Mouse (Mus musculus) macrophage (primary cell): ENCODE measurements around the gene 2810408A11Rik. TPM values are rescaled to one million over a fixed set of nuclear protein-coding genes. Genes with fewer than 3 reads are reported as not detected.
"Not testable (repeated sequence)": the region's sequence is repeated elsewhere in the genome, so short reads cannot be mapped to it uniquely, and the experiment has no call there.

Source experiments
- H3K27ac ChIP-seq: fragments of 350-480 bp; formaldehyde crosslinking; 2 replicates; pipeline ENCODE4 v1.9.0; 2021
- H3K36me3 ChIP-seq: fragments of 350-480 bp; formaldehyde crosslinking; 2 replicates; pipeline ENCODE4 v1.9.0; 2021; ENCODE audit errors: inconsistent target
- H3K4me3 ChIP-seq: fragments of 350-480 bp; formaldehyde crosslinking; 2 replicates; pipeline ENCODE4 v1.9.0; 2021; ENCODE audit errors: inconsistent target
- H3K79me2 ChIP-seq: fragments of 350-480 bp; formaldehyde crosslinking; 2 replicates; pipeline ENCODE4 v1.9.0; 2021; ENCODE audit errors: inconsistent target
- WGBS: methylation state at CpG from one replicate; pipeline ENCODE4 v1.1.7; 2026; ENCODE audit warnings: inconsistent platforms; ENCODE audit not compliant: missing documents; 5-methylcytosine and 5-hydroxymethylcytosine counted together
- polyA plus RNA-seq: library from polyadenylated mRNA; stranded (reverse); fragments of 250-400 nt; gene quantifications from 3 replicates; pipeline ENCODE4 v1.2.4, GENCODE M21; 2018; ENCODE audit warnings: inconsistent platforms

2810408A11Rik gene
- polyA plus RNA-seq, 1 experiment from 2014 or later, result not detected

- WGBS, result 74% methylated on average over 8 of the region's 9 CpGs
- Histone ChIP-seq H3K79me2 (no peaks in the 10 kb centered on the region), H3K36me3 (no peaks in the 10 kb centered on the region), H3K4me3 (no peak overlapping the region), H3K27ac (no peak overlapping the region)
These were observed 36.0 kb upstream of the 2810408A11Rik start for GRCm38 (mm10) chr11:69936714-69937347.

GRCm38 (mm10) chr11:69936156-69936555 is 35.4 kb upstream of the 2810408A11Rik start:
- H3K36me3 ChIP-seq, result no peaks in the 10 kb centered on the region
- no peak overlapping the region for H3K27ac ChIP-seq
- H3K79me2 ChIP-seq, result no peaks in the 10 kb centered on the region
- WGBS, result 2% methylated on average over 25 of the region's 30 CpGs
- H3K4me3 ChIP-seq, result no peak overlapping the region

GRCm38 (mm10) chr11:69935137-69935879 is 34.5 kb upstream of the 2810408A11Rik start, which contains the start of gene Ybx2:
Gene Ybx2, plus strand, starts transcription at chr11:69935796.
- WGBS, result 2% methylated on average over 62 of the region's 62 CpGs
- H3K79me2 ChIP-seq, result no peaks in the 10 kb centered on the region

GRCm38 (mm10) chr11:69934681-69935080 is 33.9 kb upstream of the 2810408A11Rik start:
- no peaks in the 10 kb centered on the region for H3K36me3 ChIP-seq
- WGBS, result 22% methylated on average over 6 of the region's 6 CpGs
- no peaks in the 10 kb centered on the region for H3K79me2 ChIP-seq
- H3K27ac ChIP-seq, result no peak overlapping the region
- H3K4me3 ChIP-seq, result no peak overlapping the region

More at GRCm38 (mm10) chr11:69935137-69935879, 34.5 kb upstream of the 2810408A11Rik start, which contains the start of gene Ybx2:
- Histone ChIP-seq H3K27ac (no peak within 1 kb of the TSS), H3K4me3 (no peak within 1 kb of the TSS), H3K36me3 (no peaks in the 10 kb centered on the region)

GRCm38 (mm10) chr11:69934169-69934568 is 33.4 kb upstream of the 2810408A11Rik start:
- Histone ChIP-seq H3K4me3 (no peak overlapping the region), H3K36me3 (no peaks in the 10 kb centered on the region), H3K79me2 (no peaks in the 10 kb centered on the region), H3K27ac (no peak overlapping the region)
- WGBS, result 2% methylated on average over 17 of the region's 18 CpGs

GRCm38 (mm10) chr11:69933066-69933465 is 32.3 kb upstream of the 2810408A11Rik start:
- H3K27ac ChIP-seq, result no peak overlapping the region
- no peaks in the 10 kb centered on the region for H3K79me2 ChIP-seq
- WGBS, result 71% methylated on average over 4 of the region's 4 CpGs
- no peak overlapping the region for H3K4me3 ChIP-seq
- H3K36me3 ChIP-seq, result no peaks in the 10 kb centered on the region

GRCm38 (mm10) chr11:69932254-69932653 is 31.5 kb upstream of the 2810408A11Rik start:
- no peak overlapping the region for H3K4me3 ChIP-seq
- 72% methylated on average over 3 of the region's 3 CpGs for WGBS
- no peaks in the 10 kb centered on the region for H3K79me2 ChIP-seq
- no peak overlapping the region for H3K27ac ChIP-seq
- no peaks in the 10 kb centered on the region for H3K36me3 ChIP-seq

GRCm38 (mm10) chr11:69931769-69932168 is 31.0 kb upstream of the 2810408A11Rik start:
- no peaks in the 10 kb centered on the region for H3K79me2 ChIP-seq
- WGBS, result 28% methylated on average over 7 of the region's 8 CpGs
- H3K27ac ChIP-seq, result peak overlapping the region; percentile 33; the same call in 1 of the 2 replicates
- no peaks in the 10 kb centered on the region for H3K36me3 ChIP-seq
- no peak overlapping the region for H3K4me3 ChIP-seq

- no peak overlapping the region for H3K4me3 ChIP-seq
- no peaks in the 10 kb centered on the region for H3K36me3 ChIP-seq
- 5% methylated on average over 3 of the region's 3 CpGs for WGBS
- peak overlapping the region; percentile 33 for H3K27ac ChIP-seq
- no peaks in the 10 kb centered on the region for H3K79me2 ChIP-seq
These were observed 30.3 kb upstream of the 2810408A11Rik start for GRCm38 (mm10) chr11:69930967-69931537.

- H3K36me3 ChIP-seq, H3K4me3 ChIP-seq, H3K27ac ChIP-seq, H3K79me2 ChIP-seq: not testable (repeated sequence)
- WGBS, result 89% methylated on average over 8 of the region's 8 CpGs
These were observed 29.4 kb upstream of the 2810408A11Rik start for GRCm38 (mm10) chr11:69930176-69930575.

- WGBS, result 57% methylated on average over 4 of the region's 4 CpGs
- no peaks in the 10 kb centered on the region for H3K79me2 ChIP-seq
These were observed 28.9 kb upstream of the 2810408A11Rik start for GRCm38 (mm10) chr11:69929712-69930111.

GRCm38 (mm10) chr11:69927501-69927900 is 26.7 kb upstream of the 2810408A11Rik start:
- WGBS, result 95% methylated on average over 2 of the region's 2 CpGs
- no peaks in the 10 kb centered on the region for H3K36me3 ChIP-seq
- H3K27ac ChIP-seq, result no peak overlapping the region
- H3K79me2 ChIP-seq, result no peaks in the 10 kb centered on the region
- H3K4me3 ChIP-seq, result no peak overlapping the region

More at GRCm38 (mm10) chr11:69929712-69930111, 28.9 kb upstream of the 2810408A11Rik start:
- Histone ChIP-seq H3K27ac (no peak overlapping the region), H3K36me3 (no peaks in the 10 kb centered on the region), H3K4me3 (no peak overlapping the region)

GRCm38 (mm10) chr11:69922796-69923195 is 22.0 kb upstream of the 2810408A11Rik start:
- WGBS, result 80% methylated on average over 3 of the region's 3 CpGs
- peaks cover 10% of the 10 kb centered on the region; the same call in 1 of the 2 replicates for H3K36me3 ChIP-seq
- peaks cover 25% of the 10 kb centered on the region for H3K79me2 ChIP-seq
- H3K27ac ChIP-seq, result peak overlapping the region; percentile 85
- peak overlapping the region; percentile 67; the same call in 1 of the 2 replicates for H3K4me3 ChIP-seq

GRCm38 (mm10) chr11:69922012-69922756 is 21.4 kb upstream of the 2810408A11Rik start:
- peaks cover 15% of the 10 kb centered on the region; the same call in 1 of the 2 replicates for H3K36me3 ChIP-seq
- 9% methylated on average over 12 of the region's 12 CpGs for WGBS
- H3K79me2 ChIP-seq, result peaks cover 31% of the 10 kb centered on the region
- peak overlapping the region; percentile 67 for H3K4me3 ChIP-seq
- peak overlapping the region; percentile 85 for H3K27ac ChIP-seq
